Mouse (Mus musculus): ENCODE data around the gene Cxcl17. TPM values are rescaled to one million over a fixed set of nuclear protein-coding genes. Genes with fewer than 3 reads are reported as not detected.

Gene Cxcl17
- not detected for polyA plus RNA-seq (2014; fragmentation: Illumina TruSeq; extraction: RNeasy Lipid Tissue Mini Kit (QIAGEN cat#74804); ENCODE audit: low read depth, low replicate concordance)

DNA sequence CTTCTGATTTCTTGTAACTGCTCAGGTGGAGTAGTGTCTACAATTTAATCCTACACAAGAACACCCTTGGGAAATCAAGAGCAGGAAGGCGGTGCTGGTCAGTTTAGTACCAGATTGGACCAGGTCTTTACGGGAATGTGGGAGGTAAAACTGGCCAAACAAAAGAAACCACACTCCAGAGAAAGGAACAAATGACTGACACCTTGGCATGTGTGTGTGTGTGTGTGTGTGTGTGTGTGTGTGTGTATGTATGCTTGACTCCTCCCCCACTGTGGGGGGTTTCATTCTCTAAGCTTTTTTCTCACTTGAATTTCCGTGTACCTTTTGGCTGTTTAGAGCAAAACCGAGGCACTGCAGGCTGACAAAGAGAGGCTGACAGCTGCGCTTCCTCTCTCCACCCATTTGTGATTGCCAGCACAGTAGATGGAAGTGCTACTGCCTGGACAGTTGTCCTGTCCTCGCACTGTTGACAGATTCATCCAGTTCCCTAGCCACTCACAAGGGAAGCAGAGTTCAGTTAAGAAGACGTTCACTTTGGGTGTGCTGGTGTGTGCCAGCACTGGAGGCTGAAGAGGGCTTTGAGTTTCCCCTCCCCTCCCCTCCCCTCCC is at the start of gene Cxcl17:
Gene Cxcl17, minus strand, starts transcription at position 54 of the 609 bp plus-strand sequence.

GRCm38 (mm10) chr7:25398610-25399009 is 14.1 kb downstream of the Cxcl17 start, which contains the start of gene Lipe:
TSS of gene Lipe (minus strand) at chr7:25398710.

GRCm38 (mm10) chr7:25369058-25369749 is 43.5 kb downstream of the Cxcl17 start, which contains the start of gene Cnfn:
TSS of gene Cnfn (minus strand) at chr7:25369724.

Other genes starting within 250 kb of the Cxcl17 start
- gene Pou2f2, start 233.2 kb downstream of the Cxcl17 start, polyA plus RNA-seq (2014; fragmentation: Illumina TruSeq; extraction: RNeasy Lipid Tissue Mini Kit (QIAGEN cat#74804); ENCODE audit: low read depth, low replicate concordance): 0.52 TPM
- 0.52 TPM for gene Dedd2, start 192.3 kb downstream of the Cxcl17 start, polyA plus RNA-seq (2014; fragmentation: Illumina TruSeq; extraction: RNeasy Lipid Tissue Mini Kit (QIAGEN cat#74804); ENCODE audit: low read depth, low replicate concordance)
- gene Zfp526, start 191.5 kb downstream of the Cxcl17 start, polyA plus RNA-seq (2014; fragmentation: Illumina TruSeq; extraction: RNeasy Lipid Tissue Mini Kit (QIAGEN cat#74804); ENCODE audit: low read depth, low replicate concordance): 1.2 TPM
- 12.0 TPM for gene Gsk3a, start 175.0 kb downstream of the Cxcl17 start, polyA plus RNA-seq (2014; fragmentation: Illumina TruSeq; extraction: RNeasy Lipid Tissue Mini Kit (QIAGEN cat#74804); ENCODE audit: low read depth, low replicate concordance)
- gene Erf, start 162.1 kb downstream of the Cxcl17 start, polyA plus RNA-seq (2014; fragmentation: Illumina TruSeq; extraction: RNeasy Lipid Tissue Mini Kit (QIAGEN cat#74804); ENCODE audit: low read depth, low replicate concordance): 1.0 TPM
- gene Cic, start 145.2 kb downstream of the Cxcl17 start, polyA plus RNA-seq (2014; fragmentation: Illumina TruSeq; extraction: RNeasy Lipid Tissue Mini Kit (QIAGEN cat#74804); ENCODE audit: low read depth, low replicate concordance): 19.0 TPM
- gene Pafah1b3, start 114.9 kb downstream of the Cxcl17 start, polyA plus RNA-seq (2014; fragmentation: Illumina TruSeq; extraction: RNeasy Lipid Tissue Mini Kit (QIAGEN cat#74804); ENCODE audit: low read depth, low replicate concordance): 1.7 TPM
- gene Prr19, start 111.5 kb downstream of the Cxcl17 start, polyA plus RNA-seq (2014; fragmentation: Illumina TruSeq; extraction: RNeasy Lipid Tissue Mini Kit (QIAGEN cat#74804); ENCODE audit: low read depth, low replicate concordance): not detected
- 0.70 TPM for gene Tmem145, start 106.8 kb downstream of the Cxcl17 start, polyA plus RNA-seq (2014; fragmentation: Illumina TruSeq; extraction: RNeasy Lipid Tissue Mini Kit (QIAGEN cat#74804); ENCODE audit: low read depth, low replicate concordance)
- gene Megf8, start 95.7 kb downstream of the Cxcl17 start, polyA plus RNA-seq (2014; fragmentation: Illumina TruSeq; extraction: RNeasy Lipid Tissue Mini Kit (QIAGEN cat#74804); ENCODE audit: low read depth, low replicate concordance): 3.1 TPM
- gene Cnfn, start 43.2 kb downstream of the Cxcl17 start, polyA plus RNA-seq (2014; fragmentation: Illumina TruSeq; extraction: RNeasy Lipid Tissue Mini Kit (QIAGEN cat#74804); ENCODE audit: low read depth, low replicate concordance): not detected
- gene Lipe, start 14.2 kb downstream of the Cxcl17 start, polyA plus RNA-seq (2014; fragmentation: Illumina TruSeq; extraction: RNeasy Lipid Tissue Mini Kit (QIAGEN cat#74804); ENCODE audit: low read depth, low replicate concordance): 5.8 TPM
- 69.6 TPM for gene Ceacam1, start 64.7 kb upstream of the Cxcl17 start, polyA plus RNA-seq (2014; fragmentation: Illumina TruSeq; extraction: RNeasy Lipid Tissue Mini Kit (QIAGEN cat#74804); ENCODE audit: low read depth, low replicate concordance)
- not detected for gene Ceacam2, start 127.0 kb upstream of the Cxcl17 start, polyA plus RNA-seq (2014; fragmentation: Illumina TruSeq; extraction: RNeasy Lipid Tissue Mini Kit (QIAGEN cat#74804); ENCODE audit: low read depth, low replicate concordance)
- not detected for gene Erich4, start 203.0 kb upstream of the Cxcl17 start, polyA plus RNA-seq (2014; fragmentation: Illumina TruSeq; extraction: RNeasy Lipid Tissue Mini Kit (QIAGEN cat#74804); ENCODE audit: low read depth, low replicate concordance)
- 10.8 TPM for gene Dmac2, start 206.5 kb upstream of the Cxcl17 start, polyA plus RNA-seq (2014; fragmentation: Illumina TruSeq; extraction: RNeasy Lipid Tissue Mini Kit (QIAGEN cat#74804); ENCODE audit: low read depth, low replicate concordance)
- gene B3gnt8, start 213.8 kb upstream of the Cxcl17 start, polyA plus RNA-seq (2014; fragmentation: Illumina TruSeq; extraction: RNeasy Lipid Tissue Mini Kit (QIAGEN cat#74804); ENCODE audit: low read depth, low replicate concordance): not detected
- not detected for gene Bckdha, start 246.1 kb upstream of the Cxcl17 start, polyA plus RNA-seq (2014; fragmentation: Illumina TruSeq; extraction: RNeasy Lipid Tissue Mini Kit (QIAGEN cat#74804); ENCODE audit: low read depth, low replicate concordance)
- 0.29 TPM for gene Exosc5, start 246.3 kb upstream of the Cxcl17 start, polyA plus RNA-seq (2014; fragmentation: Illumina TruSeq; extraction: RNeasy Lipid Tissue Mini Kit (QIAGEN cat#74804); ENCODE audit: low read depth, low replicate concordance)

Measured in adrenal gland, adult 10 weeks (tissue).